Mouse (Mus musculus): ENCODE data around the gene Bloc1s4.

Bloc1s4 gene

GRCm38 (mm10) chr5:36714832-36715231 lies 33.6 kb downstream of the Bloc1s4 start:
- DNase-seq: no peak

- no peak for DNase-seq
Observed at GRCm38 (mm10) chr5:36713693-36714092, 34.8 kb downstream of the Bloc1s4 start.

- no peak for DNase-seq
Observed at GRCm38 (mm10) chr5:36712553-36713534, 35.6 kb downstream of the Bloc1s4 start.

- DNase-seq: no peak
Observed at GRCm38 (mm10) chr5:36711863-36712262, 36.6 kb downstream of the Bloc1s4 start.

GRCm38 (mm10) chr5:36705792-36706191 lies 42.7 kb downstream of the Bloc1s4 start:
- DNase-seq: no peak

GRCm38 (mm10) chr5:36705390-36705789 lies 43.1 kb downstream of the Bloc1s4 start:
- DNase-seq: no peak

GRCm38 (mm10) chr5:36704684-36705083 lies 43.8 kb downstream of the Bloc1s4 start:
- no peak for DNase-seq

GRCm38 (mm10) chr5:36700939-36701620 lies 47.4 kb downstream of the Bloc1s4 start:
- DNase-seq: no peak

GRCm38 (mm10) chr5:36698689-36699088 lies 49.8 kb downstream of the Bloc1s4 start:
- DNase-seq: no peak

GRCm38 (mm10) chr5:36698067-36698670 lies 50.3 kb downstream of the Bloc1s4 start:
- no peak for DNase-seq

Measured in right cerebral cortex, adult 18-20 months (tissue).